Mouse (Mus musculus): ENCODE results near the gene Ppox. TPM values are rescaled to one million over a fixed set of nuclear protein-coding genes. Genes with fewer than 3 reads are reported as not detected.

Ppox gene
- polyA plus RNA-seq, 1 experiment from 2014 or later, result 53.1 TPM

- H3K4me3 ChIP-seq, result no peak overlapping the region
- H3K9me3 ChIP-seq, result no peaks in the 10 kb centered on the region
- H3K36me3 ChIP-seq, result no peaks in the 10 kb centered on the region
- H3K27me3 ChIP-seq, result no peaks in the 10 kb centered on the region
- 84% methylated on average over 17 of the region's 17 CpGs for WGBS
- ATAC-seq (replicated peaks), result no peak
- no peak overlapping the region for H3K27ac ChIP-seq (replicated peaks)
- no peak overlapping the region for H3K4me2 ChIP-seq (replicated peaks)
- H3K4me1 ChIP-seq, result peaks cover 17% of the 10 kb centered on the region
- no peak overlapping the region for H3K9ac ChIP-seq (replicated peaks)
Observed at GRCm38 (mm10) chr1:171258921-171259320, 22.1 kb downstream of the Ppox start.

- ATAC-seq (replicated peaks), result no peak
- Histone ChIP-seq H3K4me1 (peaks cover 11% of the 10 kb centered on the region), H3K27me3 (no peaks in the 10 kb centered on the region), H3K27ac (replicated peaks) (no peak overlapping the region), H3K4me2 (replicated peaks) (no peak overlapping the region), H3K9me3 (no peaks in the 10 kb centered on the region), H3K4me3 (no peak overlapping the region), H3K36me3 (no peaks in the 10 kb centered on the region), H3K9ac (replicated peaks) (no peak overlapping the region)
- WGBS, result 83% methylated on average over 9 of the region's 9 CpGs
Observed at GRCm38 (mm10) chr1:171257781-171258180, 23.2 kb downstream of the Ppox start.

GRCm38 (mm10) chr1:171256937-171257548 is 23.9 kb downstream of the Ppox start:
- ATAC-seq (replicated peaks), result peak; percentile 4; the same call in 1 of the 2 replicates
- 65% methylated on average over 15 of the region's 15 CpGs for WGBS

GRCm38 (mm10) chr1:171256095-171256818 is 24.7 kb downstream of the Ppox start:
- no peak for ATAC-seq (replicated peaks)
- H3K4me3 ChIP-seq, result no peak overlapping the region
- no peaks in the 10 kb centered on the region for H3K9me3 ChIP-seq
- WGBS, result 90% methylated on average over 24 of the region's 24 CpGs
- no peaks in the 10 kb centered on the region for H3K27me3 ChIP-seq
- H3K36me3 ChIP-seq, result no peaks in the 10 kb centered on the region
- H3K4me2 ChIP-seq (replicated peaks), result no peak overlapping the region
- H3K4me1 ChIP-seq, result peaks cover 16% of the 10 kb centered on the region
- no peak overlapping the region for H3K27ac ChIP-seq (replicated peaks)
- H3K9ac ChIP-seq (replicated peaks), result no peak overlapping the region

More at GRCm38 (mm10) chr1:171256937-171257548, 23.9 kb downstream of the Ppox start:
- no peak overlapping the region for H3K9ac ChIP-seq (replicated peaks)
- no peaks in the 10 kb centered on the region for H3K36me3 ChIP-seq
- peaks cover 11% of the 10 kb centered on the region for H3K4me1 ChIP-seq
- no peak overlapping the region for H3K4me2 ChIP-seq (replicated peaks)
- H3K27me3 ChIP-seq, result no peaks in the 10 kb centered on the region
- no peaks in the 10 kb centered on the region for H3K9me3 ChIP-seq
- no peak overlapping the region for H3K27ac ChIP-seq (replicated peaks)
- H3K4me3 ChIP-seq, result no peak overlapping the region

GRCm38 (mm10) chr1:171252415-171252814 is 28.6 kb downstream of the Ppox start:
- no peaks in the 10 kb centered on the region for H3K36me3 ChIP-seq

GRCm38 (mm10) chr1:171251594-171252324 is 29.2 kb downstream of the Ppox start:
- ATAC-seq (replicated peaks), result no peak
- H3K4me3 ChIP-seq, result peak overlapping the region; percentile 32
- 7% methylated on average over 13 of the region's 13 CpGs for WGBS
- peaks cover 51% of the 10 kb centered on the region for H3K4me1 ChIP-seq
- no peaks in the 10 kb centered on the region for H3K9me3 ChIP-seq
- no peaks in the 10 kb centered on the region for H3K27me3 ChIP-seq
- H3K9ac ChIP-seq (replicated peaks), result peak overlapping the region; percentile 16; the same call in 1 of the 2 replicates
- H3K27ac ChIP-seq (replicated peaks), result peak overlapping the region; percentile 85
- no peaks in the 10 kb centered on the region for H3K36me3 ChIP-seq
- H3K4me2 ChIP-seq (replicated peaks), result peak overlapping the region; percentile 47

More at GRCm38 (mm10) chr1:171252415-171252814, 28.6 kb downstream of the Ppox start:
- no peak for ATAC-seq (replicated peaks)
- Histone ChIP-seq H3K27ac (replicated peaks) (peak overlapping the region; percentile 85), H3K4me1 (peaks cover 47% of the 10 kb centered on the region), H3K4me3 (peak overlapping the region; percentile 32; the same call in 1 of the 2 replicates), H3K27me3 (no peaks in the 10 kb centered on the region), H3K9me3 (no peaks in the 10 kb centered on the region), H3K9ac (replicated peaks) (no peak overlapping the region), H3K4me2 (replicated peaks) (peak overlapping the region; percentile 47)
- WGBS, result 47% methylated on average over 17 of the region's 17 CpGs

- H3K4me1 ChIP-seq, result peaks cover 56% of the 10 kb centered on the region
- H3K4me3 ChIP-seq, result peak within 1 kb of the TSS; percentile 32
- no peaks in the 10 kb centered on the region for H3K9me3 ChIP-seq
- peak; percentile 32 for ATAC-seq (replicated peaks)
- H3K4me2 ChIP-seq (replicated peaks), result peak within 1 kb of the TSS; percentile 47
- H3K36me3 ChIP-seq, result no peaks in the 10 kb centered on the region
- H3K27ac ChIP-seq (replicated peaks), result peak within 1 kb of the TSS; percentile 85
- no peaks in the 10 kb centered on the region for H3K27me3 ChIP-seq
- 18% methylated on average over 26 of the region's 26 CpGs for WGBS
- H3K9ac ChIP-seq (replicated peaks), result peak within 1 kb of the TSS; percentile 41
Observed at GRCm38 (mm10) chr1:171250680-171251593, 30.0 kb downstream of the Ppox start, which contains the start of gene Ndufs2. Gene Ndufs2 (minus strand): TSS chr1:171251388.

GRCm38 (mm10) chr1:171249913-171250600 is 30.9 kb downstream of the Ppox start, which contains the start of gene Adamts4:
Gene Adamts4 (plus strand): TSS chr1:171250421.
- Histone ChIP-seq H3K4me3 (peak within 1 kb of the TSS; percentile 32), H3K27ac (replicated peaks) (peak within 1 kb of the TSS; percentile 85), H3K9ac (replicated peaks) (peak within 1 kb of the TSS; percentile 41), H3K36me3 (no peaks in the 10 kb centered on the region), H3K9me3 (no peaks in the 10 kb centered on the region), H3K27me3 (no peaks in the 10 kb centered on the region), H3K4me1 (peaks cover 61% of the 10 kb centered on the region), H3K4me2 (replicated peaks) (peak within 1 kb of the TSS; percentile 47)
- 0 out of 2 replicates have a peak, but pooled peaks have one; percentile 29 for ATAC-seq (replicated peaks)
- WGBS, result 12% methylated on average over 5 of the region's 5 CpGs

- Histone ChIP-seq H3K27me3 (no peaks in the 10 kb centered on the region), H3K4me3 (no peak overlapping the region), H3K9me3 (no peaks in the 10 kb centered on the region), H3K4me1 (peaks cover 61% of the 10 kb centered on the region), H3K9ac (replicated peaks) (no peak overlapping the region), H3K27ac (replicated peaks) (peak overlapping the region; percentile 86; the same call in 1 of the 2 replicates), H3K4me2 (replicated peaks) (no peak overlapping the region), H3K36me3 (peaks cover 7% of the 10 kb centered on the region)
- 40% methylated on average over 3 of the region's 3 CpGs for WGBS
- no peak for ATAC-seq (replicated peaks)
Observed at GRCm38 (mm10) chr1:171248386-171249226, 32.4 kb downstream of the Ppox start.

- ATAC-seq (replicated peaks), result no peak
- peaks cover 61% of the 10 kb centered on the region for H3K4me1 ChIP-seq
- H3K36me3 ChIP-seq, result peaks cover 12% of the 10 kb centered on the region
- no peaks in the 10 kb centered on the region for H3K27me3 ChIP-seq
- H3K27ac ChIP-seq (replicated peaks), result peak overlapping the region; percentile 86
- H3K4me3 ChIP-seq, result peak overlapping the region; percentile 88
- peak overlapping the region; percentile 72 for H3K4me2 ChIP-seq (replicated peaks)
- no peaks in the 10 kb centered on the region for H3K9me3 ChIP-seq
- 24% methylated on average over 4 of the region's 4 CpGs for WGBS
- no peak overlapping the region for H3K9ac ChIP-seq (replicated peaks)
Observed at GRCm38 (mm10) chr1:171247916-171248315, 33.1 kb downstream of the Ppox start.

Data from forebrain, embryonic 15.5 days (tissue).